Mouse (Mus musculus): ENCODE results near the gene Ajuba.

DNA sequence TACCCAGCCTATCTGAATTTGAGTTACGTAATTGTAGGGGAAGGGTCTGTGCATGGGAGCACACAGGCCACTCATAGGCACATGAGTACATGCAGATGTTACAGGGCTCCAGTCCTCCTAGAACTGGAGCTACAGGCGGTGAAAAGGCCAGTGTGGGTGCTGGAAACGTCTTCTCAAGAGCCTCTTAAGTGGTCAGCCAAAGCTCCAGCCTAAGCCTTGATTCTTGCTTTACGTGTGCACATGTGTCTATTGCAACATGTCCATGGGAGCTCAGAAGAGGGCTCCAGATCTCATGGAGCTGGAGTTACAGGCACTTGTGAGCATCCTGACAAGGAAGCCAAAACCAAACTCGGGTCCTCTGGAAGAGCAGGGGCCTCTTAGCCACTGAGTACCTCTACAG lies 32.7 kb downstream of the Ajuba start:
- TF ChIP-seq CTCF (IDR thresholded peaks at IDR 0.05; ENCODE audit: low read depth, low read length) = no peak
- TF ChIP-seq POLR2AphosphoS5 (IDR thresholded peaks at IDR 0.05; ENCODE audit: insufficient replicate concordance, low read depth, low read length) = no peak
- no peak for TF ChIP-seq GATA1 (IDR thresholded peaks at IDR 0.05; ENCODE audit: borderline replicate concordance, low read length)
- no peak for TF ChIP-seq TAL1 (conservative IDR thresholded peaks at IDR 0.05; ENCODE audit: low read depth, low read length)
- no peak for TF ChIP-seq GATA2 (IDR thresholded peaks at IDR 0.05; ENCODE audit: borderline replicate concordance, low read depth, low read length)
